Mouse (Mus musculus): ENCODE measurements around the gene 1700123L14Rik. TPM values are rescaled to one million over a fixed set of nuclear protein-coding genes. Genes with fewer than 3 reads are reported as not detected.
"Not testable (repeated sequence)": the region's sequence is repeated elsewhere in the genome, so short reads cannot be mapped to it uniquely, and the experiment has no call there.

The 1700123L14Rik gene
- total RNA-seq (2014; rRNA removed), result not detected in 2 replicates
- not detected in 2 replicates for polyA plus RNA-seq (2015; fragmentation: Nextera tagmentation; extraction: Ambion mirVana)

DNA sequence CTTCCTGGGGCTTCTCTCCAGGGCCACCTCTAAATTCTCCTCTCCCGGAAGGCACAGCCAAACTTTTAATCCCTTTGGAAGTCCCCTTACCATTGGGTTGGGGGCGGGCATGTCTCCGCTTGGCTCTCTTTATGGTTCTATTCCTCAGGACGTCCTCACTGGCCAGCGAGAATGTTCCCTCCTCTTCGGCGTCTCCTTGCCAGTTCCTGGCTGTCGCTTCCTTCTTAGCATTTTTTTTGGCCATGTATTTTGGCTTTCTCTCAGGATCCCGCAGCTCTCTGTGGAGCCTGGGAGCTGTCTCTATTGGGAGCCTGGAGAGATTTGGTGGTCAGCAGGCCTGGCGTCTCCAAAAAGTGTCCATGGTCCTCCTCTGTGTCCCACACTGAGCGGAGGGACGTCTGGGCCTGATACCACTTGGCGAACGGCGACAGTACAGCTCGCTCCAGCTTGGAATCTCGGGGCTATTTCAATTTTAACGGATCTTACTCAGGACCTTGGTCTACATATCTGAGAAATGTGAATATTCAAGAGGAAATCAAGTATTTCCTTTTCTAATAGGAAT, at the start of gene 1700123L14Rik:
Gene 1700123L14Rik, minus strand, starts transcription at position 426 of the 562 bp plus-strand sequence.
- Histone ChIP-seq H3K4me1 (ENCODE audit: insufficient read depth, low read length) (no peaks in the 10 kb centered on the region), H3K36me3 (ENCODE audit: insufficient read depth, low read length) (no peaks in the 10 kb centered on the region), H3K27me3 (ENCODE audit: insufficient read depth, low read length) (no peaks in the 10 kb centered on the region), H3K9me3 (ENCODE audit: low read length) (no peaks in the 10 kb centered on the region), H3K27ac (no peak within 1 kb of the TSS), H3K9ac (replicated peaks; ENCODE audit: low read length) (no peak within 1 kb of the TSS), H3K4me3 (ENCODE audit: low read length) (no peak within 1 kb of the TSS), H3K4me2 (ENCODE audit: low read depth, low read length) (no peak within 1 kb of the TSS)
- DNase-seq (ENCODE audit: low spot score) (no peak), ATAC-seq (no peak)
- TF ChIP-seq CTCF (IDR thresholded peaks at IDR 0.05; ENCODE audit: low read depth), result no peak
- 84% methylated on average over 18 of the region's 18 CpGs for WGBS

DNA sequence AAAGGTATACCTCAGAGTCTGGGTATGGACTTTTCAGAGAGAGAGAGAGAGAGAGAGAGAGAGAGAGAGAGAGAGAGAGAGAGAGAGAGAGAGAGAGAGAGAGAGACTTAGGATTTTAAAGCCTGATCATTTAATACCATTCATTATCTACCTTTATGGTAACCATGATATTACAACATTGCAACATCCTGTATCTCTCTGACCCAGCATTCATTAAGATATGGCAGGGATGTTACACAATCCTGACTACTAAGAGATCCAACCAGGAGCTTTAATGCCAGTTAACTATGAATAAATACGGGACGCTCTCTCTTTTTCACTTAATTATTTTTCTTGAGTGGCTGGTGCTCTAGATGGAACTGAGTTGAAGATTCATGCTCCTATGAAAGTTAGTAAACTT, 39.4 kb upstream of the 1700123L14Rik start:
- Histone ChIP-seq H3K4me3 (ENCODE audit: low read length) (no peak overlapping the region), H3K36me3 (ENCODE audit: insufficient read depth, low read length) (no peaks in the 10 kb centered on the region), H3K4me1 (ENCODE audit: insufficient read depth, low read length) (no peaks in the 10 kb centered on the region), H3K27ac (no peak overlapping the region), H3K4me2 (ENCODE audit: low read depth, low read length) (no peak overlapping the region), H3K9ac (replicated peaks; ENCODE audit: low read length) (no peak overlapping the region), H3K27me3 (ENCODE audit: insufficient read depth, low read length) (no peaks in the 10 kb centered on the region), H3K9me3 (ENCODE audit: low read length) (no peaks in the 10 kb centered on the region)
- DNase-seq (ENCODE audit: low spot score) (no peak), ATAC-seq (no peak)
- 94% methylated on average over 2 of the region's 2 CpGs for WGBS
- TF ChIP-seq CTCF (IDR thresholded peaks at IDR 0.05; ENCODE audit: low read depth), result no peak

DNA sequence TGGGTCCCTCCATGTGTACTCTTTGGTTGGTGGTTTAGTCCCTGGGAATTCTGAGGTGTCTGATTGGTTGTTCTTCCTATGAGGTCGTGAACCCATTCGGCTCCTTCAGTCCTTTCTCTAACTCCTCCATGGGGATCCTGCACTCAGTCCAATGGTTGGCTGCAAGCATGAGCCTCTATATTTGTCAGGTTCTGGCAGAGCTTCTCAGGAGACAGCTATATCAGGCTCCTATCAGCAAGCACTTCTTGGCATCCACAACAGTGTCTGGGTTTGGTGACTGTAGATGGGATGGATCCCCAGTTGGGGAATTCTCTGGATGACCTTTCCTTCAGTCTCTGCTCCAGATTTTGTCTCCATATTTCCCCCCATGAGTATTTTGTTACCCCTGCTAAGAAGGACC, 32.9 kb upstream of the 1700123L14Rik start:
- not testable (repeated sequence) for ATAC-seq; H3K4me2 ChIP-seq (ENCODE audit: low read depth, low read length); H3K4me1 ChIP-seq (ENCODE audit: insufficient read depth, low read length); H3K9ac ChIP-seq (replicated peaks; ENCODE audit: low read length); H3K4me3 ChIP-seq (ENCODE audit: low read length); H3K27me3 ChIP-seq (ENCODE audit: insufficient read depth, low read length); H3K9me3 ChIP-seq (ENCODE audit: low read length); DNase-seq (ENCODE audit: low spot score); H3K27ac ChIP-seq; H3K36me3 ChIP-seq (ENCODE audit: insufficient read depth, low read length)
- WGBS, result 92% methylated on average over 2 of the region's 2 CpGs

DNA sequence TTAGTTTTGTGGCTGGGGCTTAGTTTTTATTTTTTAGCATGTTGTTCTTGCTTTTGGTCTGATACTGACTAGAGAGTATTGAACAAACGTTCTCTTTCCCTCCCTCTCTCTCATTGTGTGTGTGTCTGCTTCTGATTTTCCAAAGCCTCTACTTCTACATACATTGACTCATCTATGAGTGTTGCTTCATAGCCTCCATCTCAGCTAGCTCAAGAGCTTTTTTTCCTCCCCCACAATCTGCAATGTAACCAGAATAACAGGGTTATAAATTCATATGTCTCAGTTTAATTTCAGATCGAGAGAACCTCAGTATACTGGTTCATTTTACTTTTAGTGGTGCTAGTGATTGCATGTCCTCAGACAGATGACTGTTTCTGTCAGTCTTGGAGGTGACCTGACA, 20.5 kb upstream of the 1700123L14Rik start:
- Histone ChIP-seq H3K4me3 (ENCODE audit: low read length) (no peak overlapping the region), H3K27me3 (ENCODE audit: insufficient read depth, low read length) (no peaks in the 10 kb centered on the region), H3K4me2 (ENCODE audit: low read depth, low read length) (no peak overlapping the region), H3K9me3 (ENCODE audit: low read length) (no peaks in the 10 kb centered on the region), H3K9ac (replicated peaks; ENCODE audit: low read length) (no peak overlapping the region), H3K36me3 (ENCODE audit: insufficient read depth, low read length) (no peaks in the 10 kb centered on the region), H3K27ac (no peak overlapping the region), H3K4me1 (ENCODE audit: insufficient read depth, low read length) (no peaks in the 10 kb centered on the region)
- WGBS, result 71% methylated on average over 2 of the region's 2 CpGs
- DNase-seq (ENCODE audit: low spot score) (no peak), ATAC-seq (no peak)
- no peak for TF ChIP-seq CTCF (IDR thresholded peaks at IDR 0.05; ENCODE audit: low read depth)

DNA sequence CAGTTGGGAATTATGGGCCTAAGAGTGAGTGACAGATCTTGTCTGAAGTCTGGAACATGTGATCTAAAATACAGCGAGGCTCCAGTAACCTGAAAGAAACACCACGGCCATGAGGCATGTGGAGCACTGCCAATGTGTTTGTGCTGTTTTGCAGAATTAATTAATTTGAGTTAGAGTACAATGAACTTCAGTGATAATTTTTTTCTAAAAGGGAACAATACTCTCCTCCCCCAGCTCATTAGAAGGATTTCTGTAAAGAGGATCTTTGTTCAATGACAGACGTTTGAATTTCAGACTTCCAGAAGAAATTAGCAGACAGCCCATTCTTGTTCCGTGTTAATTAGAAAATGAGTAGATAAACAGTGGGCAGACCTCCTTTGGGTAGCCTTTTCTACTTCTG, 17.3 kb upstream of the 1700123L14Rik start:
- ATAC-seq (peak; percentile 24; the same call in 1 of the 2 replicates), DNase-seq (ENCODE audit: low spot score) (peak; percentile 10)
- no peak for TF ChIP-seq CTCF (IDR thresholded peaks at IDR 0.05; ENCODE audit: low read depth)
- H3K36me3 ChIP-seq (ENCODE audit: insufficient read depth, low read length), result no peaks in the 10 kb centered on the region
- H3K4me1 ChIP-seq (ENCODE audit: insufficient read depth, low read length), result no peaks in the 10 kb centered on the region
- no peaks in the 10 kb centered on the region for H3K9me3 ChIP-seq (ENCODE audit: low read length)
- no peak overlapping the region for H3K9ac ChIP-seq (replicated peaks; ENCODE audit: low read length)
- H3K27ac ChIP-seq, result no peak overlapping the region
- H3K4me3 ChIP-seq (ENCODE audit: low read length), result no peak overlapping the region
- H3K4me2 ChIP-seq (ENCODE audit: low read depth, low read length), result no peak overlapping the region
- H3K27me3 ChIP-seq (ENCODE audit: insufficient read depth, low read length), result no peaks in the 10 kb centered on the region
- WGBS, result 27% methylated on average over 4 of the region's 4 CpGs

DNA sequence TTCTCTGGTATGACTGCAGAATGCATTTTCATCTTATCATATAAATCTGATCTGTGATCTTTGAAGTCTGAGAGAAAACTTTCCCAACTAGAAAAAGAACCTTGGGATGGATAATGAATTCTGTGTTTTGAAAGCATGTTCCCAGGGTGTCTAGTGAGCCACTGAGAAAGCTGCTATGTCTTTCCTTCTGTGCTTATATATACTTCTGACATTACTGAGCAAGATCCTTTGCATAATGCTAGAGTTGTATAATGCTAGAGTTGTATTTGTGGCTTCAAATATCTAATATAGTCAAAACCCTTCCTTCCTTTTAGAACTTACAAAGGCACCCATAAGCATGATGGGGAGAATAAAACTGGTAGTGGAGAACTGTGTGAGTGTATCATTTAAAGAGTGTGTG, 12.5 kb upstream of the 1700123L14Rik start:
- ATAC-seq (no peak), DNase-seq (ENCODE audit: low spot score) (no peak)
- Histone ChIP-seq H3K27me3 (ENCODE audit: insufficient read depth, low read length) (no peaks in the 10 kb centered on the region), H3K9me3 (ENCODE audit: low read length) (no peaks in the 10 kb centered on the region), H3K27ac (no peak overlapping the region), H3K4me2 (ENCODE audit: low read depth, low read length) (no peak overlapping the region), H3K9ac (replicated peaks; ENCODE audit: low read length) (no peak overlapping the region), H3K4me3 (ENCODE audit: low read length) (no peak overlapping the region), H3K36me3 (ENCODE audit: insufficient read depth, low read length) (no peaks in the 10 kb centered on the region), H3K4me1 (ENCODE audit: insufficient read depth, low read length) (no peaks in the 10 kb centered on the region)
- no peak for TF ChIP-seq CTCF (IDR thresholded peaks at IDR 0.05; ENCODE audit: low read depth)

- DNase-seq (ENCODE audit: low spot score) (no peak), ATAC-seq (no peak)
- Histone ChIP-seq H3K36me3 (ENCODE audit: insufficient read depth, low read length) (no peaks in the 10 kb centered on the region), H3K9me3 (ENCODE audit: low read length) (no peaks in the 10 kb centered on the region), H3K27me3 (ENCODE audit: insufficient read depth, low read length) (no peaks in the 10 kb centered on the region), H3K4me2 (ENCODE audit: low read depth, low read length) (no peak overlapping the region), H3K9ac (replicated peaks; ENCODE audit: low read length) (no peak overlapping the region), H3K4me3 (ENCODE audit: low read length) (no peak overlapping the region), H3K27ac (no peak overlapping the region), H3K4me1 (ENCODE audit: insufficient read depth, low read length) (no peaks in the 10 kb centered on the region)
- 79% methylated on average over 3 of the region's 3 CpGs for WGBS
- TF ChIP-seq CTCF (IDR thresholded peaks at IDR 0.05; ENCODE audit: low read depth), result no peak
These were observed 7.6 kb upstream of the 1700123L14Rik start for GRCm38 (mm10) chr6:96173681-96174080.
